Mouse (Mus musculus) adipocyte (in vitro differentiated cells): Measurements from ENCODE around the gene Mybpc2.

Experiments
- DNase-seq: peaks from one replicate; pipeline ENCODE4 v3.0.0-alpha.2; 2016; ENCODE audit warnings: low spot score

Gene Mybpc2

DNA sequence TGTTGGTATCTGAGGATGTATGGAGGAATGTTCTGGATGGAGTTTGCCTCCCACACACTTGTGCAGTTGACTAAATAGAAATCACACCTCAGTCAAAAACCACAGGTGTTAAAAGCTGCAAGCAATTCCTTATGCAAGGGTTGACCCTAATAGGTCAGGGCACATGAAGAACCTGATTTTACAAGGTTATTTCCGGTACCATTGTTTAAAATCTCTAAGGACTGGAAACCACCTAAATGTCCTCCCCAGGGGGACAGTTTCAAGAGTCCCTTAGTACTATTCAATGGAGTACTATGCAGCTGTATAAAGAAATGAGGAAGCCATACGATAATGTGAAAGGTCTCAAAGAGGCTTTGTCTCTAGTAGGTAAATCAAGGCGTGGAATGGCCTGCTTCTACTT, 21.8 kb upstream of the Mybpc2 start:
- no peak for DNase-seq

- DNase-seq = no peak
Measured at GRCm38 (mm10) chr7:44543071-44543470, 18.6 kb upstream of the Mybpc2 start.

DNA sequence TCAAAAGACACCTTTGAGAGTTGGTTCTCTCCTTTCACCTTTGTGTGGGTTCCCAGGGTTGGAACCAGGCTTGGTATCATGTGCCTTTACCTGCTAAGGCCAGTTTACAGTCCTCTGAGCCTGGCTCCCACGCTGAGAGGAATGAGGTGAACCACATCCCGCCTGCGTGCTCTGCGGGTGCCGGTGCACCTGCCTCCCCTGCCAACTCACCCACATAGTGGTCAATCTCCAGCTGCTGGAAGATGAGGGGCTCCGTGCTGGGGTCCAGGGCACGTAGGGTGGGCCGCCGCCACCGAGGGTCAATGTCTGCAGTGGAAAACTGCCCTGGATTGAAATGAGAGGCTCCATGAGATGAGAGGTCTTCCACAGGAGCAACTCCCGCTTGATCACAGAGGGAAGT, 18.1 kb upstream of the Mybpc2 start:
- no peak for DNase-seq

DNA sequence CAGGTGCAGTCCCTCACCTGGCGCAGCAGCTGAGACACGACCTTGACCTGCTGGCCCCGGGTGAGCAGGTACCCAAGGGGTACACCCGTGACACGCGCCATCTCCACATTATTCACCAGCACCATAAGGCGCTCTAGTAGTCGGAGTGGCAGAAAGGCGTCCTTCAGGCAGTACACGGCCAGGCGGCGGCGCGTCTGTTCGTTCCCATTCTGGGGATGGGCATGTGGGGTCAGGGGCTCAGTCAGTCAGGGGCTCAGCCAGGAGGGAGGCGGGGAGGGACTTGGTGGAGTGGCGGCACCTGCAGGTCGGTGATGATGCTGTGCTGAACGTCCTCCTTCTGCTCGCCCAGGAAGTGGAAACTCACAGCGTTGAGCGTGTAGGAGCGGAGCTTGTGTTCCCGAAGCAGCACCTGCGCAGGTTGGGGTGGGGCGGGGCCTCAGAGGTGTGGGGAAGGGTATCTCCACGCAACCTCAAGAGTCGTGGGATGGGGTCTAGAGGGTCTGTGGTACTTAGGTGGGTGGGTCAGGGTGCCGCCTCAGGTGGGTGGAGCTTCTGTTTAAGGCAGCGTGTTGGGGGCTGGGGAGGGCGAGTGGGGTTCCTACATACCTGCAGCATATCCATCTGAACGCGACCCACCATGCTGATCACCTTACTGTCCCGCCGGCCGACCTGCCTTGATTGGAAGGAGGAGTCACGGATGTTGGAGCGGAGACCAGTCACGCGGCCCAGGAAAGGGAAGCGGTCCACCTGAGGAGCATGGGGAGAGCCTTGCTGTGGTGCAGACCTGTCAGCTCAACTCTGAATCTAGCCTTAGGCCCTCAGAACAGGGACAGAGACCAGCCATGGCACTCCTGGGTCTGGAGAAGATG, 14.5 kb upstream of the Mybpc2 start:
- DNase-seq = no peak

DNA sequence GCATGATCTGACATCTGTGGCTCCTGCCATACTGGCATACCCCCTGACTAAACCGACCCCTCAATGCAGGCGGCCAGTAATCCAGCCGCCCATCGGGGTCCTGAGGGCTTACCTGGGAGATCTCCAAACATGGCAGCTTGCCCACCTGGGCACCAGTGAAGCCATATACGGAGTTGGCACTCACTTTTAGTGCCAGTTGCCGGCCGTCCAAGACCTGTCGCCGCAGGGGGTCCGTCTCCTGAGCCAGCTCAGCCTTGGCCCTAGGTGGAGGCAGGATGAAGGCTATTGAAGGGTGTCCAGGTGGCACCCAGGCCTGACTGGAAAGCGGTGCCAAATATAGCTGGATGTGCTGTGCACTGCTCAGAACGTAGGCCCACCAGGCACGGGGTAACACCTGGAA, 13.0 kb upstream of the Mybpc2 start:
- DNase-seq = no peak

- DNase-seq = no peak
Measured at GRCm38 (mm10) chr7:44537009-44537408, 12.6 kb upstream of the Mybpc2 start.

DNA sequence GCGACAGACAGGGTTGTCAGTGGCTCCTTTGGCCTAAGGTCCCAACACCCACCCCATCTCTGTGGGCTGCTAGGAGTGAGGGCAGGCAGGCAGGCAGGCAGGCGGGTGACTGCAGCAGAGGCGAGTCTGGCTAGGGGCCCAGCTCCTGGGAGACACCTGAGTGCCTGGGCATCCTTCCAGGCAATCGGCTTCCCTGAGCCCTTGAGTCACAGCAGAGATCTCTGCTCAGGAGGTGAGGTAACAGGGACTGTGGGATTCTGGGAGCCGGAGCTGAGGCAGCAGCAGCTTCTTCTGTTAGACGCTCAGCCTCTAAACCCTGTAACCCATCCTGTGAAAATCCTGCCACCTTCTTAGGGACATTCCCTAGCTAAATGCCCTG, 12.1 kb upstream of the Mybpc2 start:
- DNase-seq = no peak

- DNase-seq = no peak
Measured at GRCm38 (mm10) chr7:44535657-44536589, 11.5 kb upstream of the Mybpc2 start.

- DNase-seq = no peak
Measured at GRCm38 (mm10) chr7:44534656-44535441, 10.4 kb upstream of the Mybpc2 start.

DNA sequence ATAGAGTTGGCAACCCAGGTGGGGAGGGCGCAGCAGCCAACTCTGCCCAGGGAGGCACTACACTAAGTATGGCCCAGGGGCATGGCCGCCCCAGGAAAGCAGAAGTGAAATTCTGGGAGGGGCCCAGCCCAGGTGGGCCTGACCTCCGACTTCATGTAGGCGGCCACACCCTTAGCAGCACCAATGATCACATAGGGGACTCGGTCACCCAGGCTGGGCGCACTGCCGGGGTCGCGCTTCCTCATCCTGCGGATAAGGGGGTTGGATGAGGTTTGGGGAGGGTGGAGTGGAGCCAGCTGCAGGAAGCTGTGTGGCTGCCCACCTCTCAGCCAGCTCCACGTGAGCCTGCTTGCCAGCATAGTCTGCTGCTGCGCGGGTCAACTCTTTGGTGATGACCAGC, 9.8 kb upstream of the Mybpc2 start:
- no peak for DNase-seq

- no peak for DNase-seq
Measured at GRCm38 (mm10) chr7:44533746-44534045, 9.2 kb upstream of the Mybpc2 start.

GRCm38 (mm10) chr7:44532918-44533745, 8.7 kb upstream of the Mybpc2 start:
- no peak for DNase-seq

DNA sequence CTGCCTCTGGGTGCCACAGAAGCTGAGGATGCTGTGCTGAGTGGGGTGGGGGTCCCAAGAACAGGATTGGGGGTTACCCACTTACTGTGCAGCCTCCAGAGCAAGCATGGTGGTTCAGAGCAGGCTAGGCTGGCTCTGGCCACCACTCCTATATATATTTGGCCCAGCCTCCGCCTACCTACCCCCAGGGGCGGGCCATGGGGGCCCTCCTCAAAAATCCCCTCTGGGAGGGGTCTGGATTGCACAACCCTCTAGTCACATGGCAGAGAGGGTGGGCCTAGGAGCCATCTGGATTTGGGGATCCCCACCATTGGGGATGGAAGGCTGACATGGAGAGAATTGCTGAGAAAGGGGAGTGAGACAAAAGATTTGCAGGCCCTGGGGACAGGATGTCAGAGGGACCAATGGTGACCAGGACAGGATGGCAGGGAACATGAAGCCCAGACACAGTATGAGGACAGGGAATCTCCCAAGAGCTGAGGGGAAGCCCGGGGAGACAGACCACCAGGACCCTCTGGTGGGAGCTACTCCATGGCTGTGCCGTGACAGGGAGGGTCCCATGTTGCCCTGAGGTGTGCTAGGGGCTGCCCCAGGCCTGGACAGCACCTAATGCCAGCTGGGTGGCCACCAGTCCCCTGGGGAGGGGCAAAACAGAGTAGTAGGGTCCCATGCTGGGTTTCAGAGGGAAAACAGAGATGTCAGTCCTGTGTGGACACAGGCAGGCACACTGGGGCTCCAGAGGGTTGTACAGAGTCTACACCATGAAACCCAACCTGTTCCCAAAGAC, 7.7 kb upstream of the Mybpc2 start, which contains the start of gene Spib:
Gene Spib (minus strand): TSS at position 126 of the 787 bp plus-strand sequence.
- DNase-seq = no peak

DNA sequence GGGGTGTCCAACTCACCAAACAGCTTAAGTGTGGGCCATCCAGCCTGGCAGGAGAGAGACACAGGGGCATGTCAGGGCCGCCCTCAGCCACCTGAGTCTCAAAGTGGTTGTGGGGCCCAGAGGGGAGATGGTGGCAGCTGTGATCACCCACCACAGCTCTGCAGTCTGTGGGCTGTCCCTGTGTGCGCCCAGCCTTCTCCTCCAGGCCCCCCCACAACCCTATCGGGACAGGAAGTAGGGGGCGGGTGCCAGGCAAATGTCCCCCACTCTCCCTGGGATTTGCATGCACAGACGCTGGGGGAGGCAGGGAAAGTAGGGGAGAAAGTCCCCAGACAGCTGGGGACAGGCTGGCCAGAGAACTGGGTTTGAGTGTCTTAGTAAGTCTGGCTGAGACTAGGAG, 6.8 kb upstream of the Mybpc2 start:
- no peak for DNase-seq

- no peak for DNase-seq
Measured at GRCm38 (mm10) chr7:44530507-44530906, 6.1 kb upstream of the Mybpc2 start.

- no peak for DNase-seq
Measured at GRCm38 (mm10) chr7:44529518-44529917, 5.1 kb upstream of the Mybpc2 start.

- no peak for DNase-seq
Measured at GRCm38 (mm10) chr7:44527483-44528398, 3.3 kb upstream of the Mybpc2 start.

DNA sequence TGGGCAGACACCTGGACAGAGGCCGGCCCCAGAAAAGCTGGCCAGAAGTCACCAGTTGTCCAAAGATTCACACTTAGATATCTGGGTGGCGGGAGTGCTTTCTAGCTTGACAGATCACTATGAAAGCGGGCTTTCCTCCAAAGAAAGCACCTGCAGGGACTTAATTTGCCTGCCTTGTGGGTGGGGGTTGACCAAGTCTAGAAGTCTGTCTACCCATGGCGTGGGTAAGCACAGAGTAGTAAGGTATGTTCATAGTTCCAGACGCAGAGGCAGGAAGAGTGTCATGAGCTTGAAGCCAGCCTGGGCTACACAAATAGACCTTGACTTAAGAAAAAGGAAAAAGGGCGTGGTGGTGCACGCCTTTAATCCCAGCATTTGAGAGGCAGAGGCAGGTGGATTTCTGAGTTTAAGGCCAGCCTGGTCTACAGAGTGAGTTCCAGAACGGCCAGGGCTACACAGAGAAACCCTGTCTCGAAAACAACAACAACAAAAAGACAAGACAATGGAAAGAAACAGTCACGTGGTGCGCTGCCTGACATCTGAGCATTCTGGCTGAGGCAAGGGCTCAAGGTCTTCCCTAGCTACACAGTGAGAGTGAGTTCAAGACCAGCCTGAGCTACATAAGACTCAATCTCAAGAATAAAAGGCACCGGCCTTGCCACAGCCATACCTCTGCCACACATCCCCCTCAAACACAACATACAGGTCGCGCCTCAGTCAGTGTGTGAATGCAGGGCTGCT, 2.1 kb upstream of the Mybpc2 start:
- no peak for DNase-seq
